Mouse (Mus musculus): Measurements from ENCODE around the gene Tusc2.

- TF ChIP-seq CTCF (IDR thresholded peaks at IDR 0.05; ENCODE audit: control insufficient read depth, insufficient read depth, low read length) (no peak), POLR2A (IDR thresholded peaks at IDR 0.05; ENCODE audit: borderline replicate concordance, control insufficient read depth, low read depth, low read length) (no peak)
Observed at GRCm38 (mm10) chr9:107555701-107556100, 7.4 kb upstream of the Tusc2 start.

Data from bone marrow, adult 2 months (tissue).